8 mouse cellular contexts compared by ENCODE assay signal in genomic region chr3:99140940-99141854, GRCm38 (mm10). TPM values are rescaled to one million over a fixed set of nuclear protein-coding genes. Genes with fewer than 3 reads are reported as not detected.
A peak's percentile ranks its signal among the peaks of the same experiment; 100 is the strongest.
DNase-seq lines count a peak whose midpoint lies in the region; ATAC-seq lines count a peak whose summit lies in the region.

Wars2 (plus strand) TSS chr3:99141068.

- H3K4me1 ChIP-seq in forebrain, embryonic 14.5 days (ENCODE audit: control insufficient read depth, insufficient read depth, low read length): peaks cover 4% of the 10 kb centered on the region; the same call in 1 of the 2 replicates
- peaks cover 9% of the 10 kb centered on the region for H3K4me1 ChIP-seq in neural tube, embryonic 15.5 days

- H3K27ac ChIP-seq in forebrain, embryonic 14.5 days (ENCODE audit: low read depth, low read length): peak within 1 kb of the TSS; percentile 86
- peak within 1 kb of the TSS; percentile 95 for H3K27ac ChIP-seq in neural tube, embryonic 15.5 days (replicated peaks)

- intact Hi-C loops in heart, postnatal 14 days (cut with DNase I): no loop called here

- peak within 1 kb of the TSS; percentile 63 for H3K9ac ChIP-seq in forebrain, embryonic 14.5 days (ENCODE audit: low read length)
- peak within 1 kb of the TSS; percentile 61 for H3K9ac ChIP-seq in neural tube, embryonic 15.5 days (replicated peaks)

- no peaks in the 10 kb centered on the region for H3K27me3 ChIP-seq in forebrain, embryonic 14.5 days (replicated peaks; ENCODE audit: control insufficient read depth, insufficient read depth, low read length)
- H3K27me3 ChIP-seq in neural tube, embryonic 15.5 days (replicated peaks): no peaks in the 10 kb centered on the region

- H3K9me3 ChIP-seq in forebrain, embryonic 14.5 days (replicated peaks; ENCODE audit: control insufficient read depth, low read length): no peaks in the 10 kb centered on the region
- H3K9me3 ChIP-seq in neural tube, embryonic 15.5 days (replicated peaks): no peaks in the 10 kb centered on the region

- H3K36me3 ChIP-seq in forebrain, embryonic 14.5 days (ENCODE audit: control insufficient read depth, insufficient read depth, low read length): no peaks in the 10 kb centered on the region
- no peaks in the 10 kb centered on the region for H3K36me3 ChIP-seq in neural tube, embryonic 15.5 days

- under 1% methylated on average over 57 of the region's 57 CpGs for WGBS in forebrain, embryonic 14.5 days
- under 1% methylated on average over 57 of the region's 57 CpGs for WGBS in neural tube, embryonic 15.5 days

- peak; percentile 95 for DNase-seq in ES-CJ7 (ENCODE audit: low read depth, low spot score)
- DNase-seq in cerebellum, adult 11 months: peak; percentile 92
- DNase-seq in forebrain, embryonic 14.5 days (ENCODE audit: low spot score): peak; percentile 97
- DNase-seq in heart, postnatal 14 days: peak; percentile 94
- DNase-seq in layer of hippocampus, adult 11-12 months (ENCODE audit: low spot score): peak; percentile 96
- DNase-seq in lung, adult 18-20 months: peak; percentile 93 to 94
- DNase-seq in testis, postnatal 14 days (ENCODE audit: low spot score): peak; percentile 93

- H3K4me3 ChIP-seq in forebrain, embryonic 14.5 days (ENCODE audit: low read depth, low read length): peak within 1 kb of the TSS; percentile 50
- peak within 1 kb of the TSS; percentile 66 for H3K4me3 ChIP-seq in neural tube, embryonic 15.5 days (replicated peaks)

- H3K4me2 ChIP-seq in forebrain, embryonic 14.5 days (ENCODE audit: low read length): peak within 1 kb of the TSS; percentile 69
- H3K4me2 ChIP-seq in neural tube, embryonic 15.5 days: peak within 1 kb of the TSS; percentile 82

- peak; percentile 99 for ATAC-seq in forebrain, embryonic 14.5 days
- peak; percentile 100 for ATAC-seq in neural tube, embryonic 15.5 days (ENCODE audit: low FRiP score)

RNA-seq across cellular contexts. Expression of gene Wars2, which starts in this region (rescaled TPM):
- 4.9 and 5.6 TPM in 2 replicates for polyA plus RNA-seq in forebrain, embryonic 14.5 days (2014; fragmentation: Nextera tagmentation; extraction: Ambion mirVana)
- total RNA-seq in heart, postnatal 14 days (2021): 1 to 10 TPM; 7.1 to 7.6 TPM
- polyA plus RNA-seq in neural tube, embryonic 15.5 days (2015; fragmentation: Nextera tagmentation; extraction: Ambion mirVana): 4.5 and 5.2 TPM in 2 replicates

Comparison
In these comparisons a context has a peak if more than half of its experiments do, and no peak if none do; other contexts are left out.
1. Peak in every context shown above with its lines: DNase-seq, ATAC-seq, H3K4me3 ChIP-seq and H3K27ac ChIP-seq.